Mouse (Mus musculus): ENCODE results near the gene Bhlha9. TPM values are rescaled to one million over a fixed set of nuclear protein-coding genes. Genes with fewer than 3 reads are reported as not detected.
A peak's percentile ranks its signal among the peaks of the same experiment; 100 is the strongest.
"Not testable (repeated sequence)": the region's sequence is repeated elsewhere in the genome, so short reads cannot be mapped to it uniquely, and the experiment has no call there.

Gene Bhlha9
- polyA plus RNA-seq, 1 experiment from 2014 or later = 0.30 TPM

DNA sequence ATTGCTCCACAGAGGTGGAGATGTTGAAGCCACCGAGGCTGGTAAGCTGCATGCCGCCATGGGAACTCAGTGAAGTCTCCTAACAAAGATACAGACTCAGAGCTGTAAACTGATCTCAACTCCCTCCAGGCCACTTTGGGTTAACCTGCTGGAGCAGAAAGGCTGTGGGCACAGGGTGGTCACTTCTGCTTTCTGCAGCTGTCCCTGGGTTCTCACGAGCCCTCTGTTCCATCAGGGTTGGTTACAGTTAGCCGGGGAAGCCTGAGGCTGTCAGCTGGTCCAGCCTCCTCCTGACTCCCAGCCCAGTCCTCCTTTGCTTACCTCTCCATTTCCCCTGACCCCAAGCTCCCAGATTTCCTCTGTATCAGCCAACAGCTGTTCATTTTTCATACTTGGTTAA lies 4.5 kb upstream of the Bhlha9 start:
- no peak overlapping the region for H3K4me3 ChIP-seq (replicated peaks)
- no peak; the same call in 1 of the 2 replicates for ATAC-seq (replicated peaks; ENCODE audit: low FRiP score)
- no peak overlapping the region for H3K9ac ChIP-seq
- no peaks in the 10 kb centered on the region for H3K36me3 ChIP-seq
- H3K9me3 ChIP-seq (replicated peaks) = no peaks in the 10 kb centered on the region
- H3K27ac ChIP-seq = no peak overlapping the region
- no peak overlapping the region for H3K4me2 ChIP-seq
- 16% methylated on average over 4 of the region's 4 CpGs for WGBS
- peaks cover 27% of the 10 kb centered on the region for H3K4me1 ChIP-seq
- peaks cover 91% of the 10 kb centered on the region for H3K27me3 ChIP-seq

- 3% methylated on average over 64 of the region's 64 CpGs for WGBS
- Histone ChIP-seq H3K4me2 (peak overlapping the region; percentile 83), H3K4me1 (peaks cover 18% of the 10 kb centered on the region), H3K36me3 (no peaks in the 10 kb centered on the region), H3K9me3 (replicated peaks) (no peaks in the 10 kb centered on the region), H3K27ac (no peak overlapping the region), H3K9ac (peak overlapping the region; percentile 42; the same call in 1 of the 2 replicates), H3K27me3 (peaks cover 82% of the 10 kb centered on the region), H3K4me3 (replicated peaks) (peak overlapping the region; percentile 46)
- ATAC-seq (replicated peaks; ENCODE audit: low FRiP score) = no peak
These were observed 503 bp downstream of the Bhlha9 start for GRCm38 (mm10) chr11:76672561-76673384.

GRCm38 (mm10) chr11:76674199-76674598 lies 1.9 kb downstream of the Bhlha9 start:
- H3K4me3 ChIP-seq (replicated peaks) = no peak overlapping the region
- H3K27ac ChIP-seq = no peak overlapping the region
- WGBS = 46% methylated on average over 8 of the region's 8 CpGs
- no peaks in the 10 kb centered on the region for H3K36me3 ChIP-seq
- H3K4me1 ChIP-seq = peaks cover 16% of the 10 kb centered on the region
- peaks cover 71% of the 10 kb centered on the region for H3K27me3 ChIP-seq
- no peak for ATAC-seq (replicated peaks; ENCODE audit: low FRiP score)
- H3K4me2 ChIP-seq = no peak overlapping the region
- no peak overlapping the region for H3K9ac ChIP-seq
- no peaks in the 10 kb centered on the region for H3K9me3 ChIP-seq (replicated peaks)

DNA sequence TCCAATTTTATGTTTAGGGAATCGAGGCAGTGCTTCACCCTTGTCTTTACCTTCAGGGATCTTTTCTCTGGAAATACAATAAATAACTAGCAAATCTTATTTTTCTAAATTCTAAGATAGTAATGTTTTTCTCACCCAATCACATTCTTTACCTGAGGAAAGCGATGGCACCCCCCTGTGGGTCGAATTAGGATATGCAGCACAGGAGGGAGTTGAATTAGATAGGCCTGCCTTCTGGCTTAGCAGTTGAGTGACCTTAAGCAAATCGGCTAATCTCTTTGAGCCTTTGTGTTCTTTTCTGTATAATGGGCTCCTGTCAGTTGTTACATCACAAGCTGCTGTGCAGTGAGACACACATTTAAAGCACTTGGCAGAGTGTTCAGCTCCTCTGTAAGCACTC lies 2.4 kb downstream of the Bhlha9 start:
- H3K9ac ChIP-seq = no peak overlapping the region
- no peaks in the 10 kb centered on the region for H3K9me3 ChIP-seq (replicated peaks)
- no peak overlapping the region for H3K27ac ChIP-seq
- H3K27me3 ChIP-seq = peaks cover 70% of the 10 kb centered on the region
- 42% methylated on average over 4 of the region's 4 CpGs for WGBS
- H3K4me3 ChIP-seq (replicated peaks) = no peak overlapping the region
- ATAC-seq (replicated peaks; ENCODE audit: low FRiP score) = no peak
- no peaks in the 10 kb centered on the region for H3K36me3 ChIP-seq
- H3K4me1 ChIP-seq = peaks cover 16% of the 10 kb centered on the region
- no peak overlapping the region for H3K4me2 ChIP-seq

DNA sequence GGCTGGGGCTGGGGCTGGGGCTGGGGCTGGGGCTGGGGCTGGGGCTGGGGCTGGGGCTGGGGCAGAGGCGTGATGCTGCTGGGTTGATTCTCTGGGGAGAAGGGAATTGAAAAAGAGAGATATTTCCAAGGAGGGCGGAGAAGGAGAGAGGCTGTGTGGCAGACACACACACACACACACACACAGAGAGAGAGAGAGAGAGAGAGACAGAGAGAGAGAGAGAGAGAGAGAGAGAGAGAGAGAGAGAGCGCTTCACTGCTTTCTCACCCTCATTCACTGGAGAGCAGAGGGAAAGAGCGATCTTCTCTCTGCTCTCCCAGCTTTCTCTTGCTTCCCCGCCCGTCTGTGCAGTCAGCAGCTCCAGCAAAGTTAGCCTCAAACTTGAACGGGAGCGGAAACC lies 7.2 kb downstream of the Bhlha9 start, which contains the start of gene Trarg1:
Trarg1 (plus strand) TSS at position 301 of the 400 bp plus-strand sequence.
- peaks cover 21% of the 10 kb centered on the region for H3K27me3 ChIP-seq
- 0 out of 2 replicates have a peak within 1 kb of the TSS, but pooled peaks have one; percentile 12 for H3K4me2 ChIP-seq
- H3K4me1 ChIP-seq; H3K9ac ChIP-seq; H3K9me3 ChIP-seq (replicated peaks); H3K36me3 ChIP-seq; H3K4me3 ChIP-seq (replicated peaks); ATAC-seq (replicated peaks; ENCODE audit: low FRiP score); H3K27ac ChIP-seq: not testable (repeated sequence)
- 38% methylated on average over 8 of the region's 8 CpGs for WGBS

DNA sequence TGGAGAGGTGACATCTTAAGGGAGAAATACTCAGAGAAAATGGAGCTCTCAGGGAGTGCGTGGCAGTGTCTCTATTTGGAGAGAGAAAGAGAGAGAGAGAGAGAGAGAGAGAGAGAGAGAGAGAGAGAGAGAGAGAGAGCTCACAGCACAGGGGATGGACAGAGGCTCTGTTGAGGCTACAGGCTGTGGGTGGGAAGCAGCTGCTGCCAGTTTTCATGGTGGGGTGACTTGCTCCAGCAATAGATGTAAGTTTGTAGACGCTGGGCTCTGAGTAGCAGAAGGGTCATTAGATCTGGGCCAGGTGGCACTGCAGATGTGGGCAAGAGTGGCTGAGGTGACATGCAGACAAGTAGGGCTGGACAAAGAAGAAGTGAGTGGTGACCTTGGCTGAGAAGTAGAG lies 13.3 kb downstream of the Bhlha9 start:
- no peaks in the 10 kb centered on the region for H3K27me3 ChIP-seq
- WGBS = 63% methylated on average over 2 of the region's 2 CpGs
- no peak overlapping the region for H3K9ac ChIP-seq
- no peaks in the 10 kb centered on the region for H3K36me3 ChIP-seq
- H3K4me2 ChIP-seq = no peak overlapping the region
- no peak overlapping the region for H3K4me3 ChIP-seq (replicated peaks)
- no peaks in the 10 kb centered on the region for H3K4me1 ChIP-seq
- no peaks in the 10 kb centered on the region for H3K9me3 ChIP-seq (replicated peaks)
- H3K27ac ChIP-seq = no peak overlapping the region
- no peak for ATAC-seq (replicated peaks; ENCODE audit: low FRiP score)

DNA sequence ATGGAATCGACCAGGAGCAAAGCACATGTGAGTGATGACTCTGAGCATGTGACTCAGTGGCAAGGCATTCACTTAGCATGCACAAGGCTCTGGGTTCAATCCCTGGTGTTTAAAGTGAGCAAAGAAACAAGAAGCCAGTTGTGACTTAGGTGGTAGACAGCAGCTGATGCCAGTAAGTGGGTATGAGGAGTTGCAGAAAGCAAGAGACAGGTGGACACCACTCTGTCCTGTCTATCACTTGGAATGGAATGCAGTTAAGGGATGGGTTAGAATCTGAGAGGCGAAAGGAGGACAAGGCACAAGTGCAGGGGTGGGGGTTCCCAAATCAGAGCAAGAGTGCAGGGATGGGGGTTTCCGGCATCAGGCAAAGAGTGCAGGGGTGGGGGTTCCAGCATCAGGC lies 19.8 kb downstream of the Bhlha9 start:
- Histone ChIP-seq H3K27me3 (no peaks in the 10 kb centered on the region), H3K4me2 (no peak overlapping the region), H3K9me3 (replicated peaks) (no peaks in the 10 kb centered on the region), H3K9ac (no peak overlapping the region), H3K36me3 (no peaks in the 10 kb centered on the region), H3K27ac (no peak overlapping the region), H3K4me3 (replicated peaks) (no peak overlapping the region), H3K4me1 (no peaks in the 10 kb centered on the region)
- WGBS = 82% methylated on average over 3 of the region's 3 CpGs
- ATAC-seq (replicated peaks; ENCODE audit: low FRiP score) = no peak

DNA sequence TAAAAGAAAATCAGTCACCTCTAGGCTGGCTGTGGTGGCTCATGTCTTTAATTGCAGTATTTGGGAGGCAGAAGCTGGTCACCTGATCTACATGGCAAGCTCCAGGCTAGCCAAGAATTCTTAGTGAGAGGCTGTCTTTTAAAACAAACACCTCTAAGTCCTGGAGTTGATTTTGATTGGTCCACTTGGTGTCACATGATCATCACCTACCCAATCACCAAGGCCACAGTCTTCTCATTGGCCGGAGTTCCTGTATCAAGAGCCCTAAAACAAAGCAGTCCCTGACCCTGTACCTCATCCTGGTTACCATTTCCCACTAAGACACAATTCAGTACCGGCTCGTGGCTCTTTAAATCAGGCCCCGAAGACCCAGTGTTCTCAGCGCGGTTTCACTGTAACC lies 23.5 kb downstream of the Bhlha9 start:
- Histone ChIP-seq H3K4me1 (no peaks in the 10 kb centered on the region), H3K36me3 (no peaks in the 10 kb centered on the region), H3K4me2 (no peak overlapping the region), H3K4me3 (replicated peaks) (no peak overlapping the region), H3K9me3 (replicated peaks) (no peaks in the 10 kb centered on the region), H3K9ac (no peak overlapping the region), H3K27ac (no peak overlapping the region), H3K27me3 (no peaks in the 10 kb centered on the region)
- no peak for ATAC-seq (replicated peaks; ENCODE audit: low FRiP score)
- WGBS = 72% methylated on average over 6 of the region's 6 CpGs

DNA sequence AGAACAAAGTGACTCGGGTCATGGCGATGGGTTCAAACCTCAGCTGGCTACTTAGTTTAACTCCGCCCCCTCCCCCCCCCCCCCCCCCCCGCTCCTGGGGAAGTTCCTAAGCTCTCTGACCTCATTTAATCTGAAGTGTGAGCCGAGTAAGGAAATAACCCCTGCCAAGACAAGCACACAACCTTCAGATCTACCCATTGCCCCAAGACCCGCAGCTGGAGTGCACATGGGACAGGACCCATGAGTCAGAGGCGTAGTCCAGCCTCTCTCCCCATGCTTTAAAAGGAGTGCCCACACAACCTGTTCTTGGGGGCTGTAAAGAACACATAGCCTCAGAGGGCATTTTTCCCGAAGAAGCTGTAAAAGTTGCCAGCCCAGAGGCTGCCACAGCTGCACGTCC lies 27.4 kb downstream of the Bhlha9 start:
- Histone ChIP-seq H3K36me3 (no peaks in the 10 kb centered on the region), H3K4me1 (no peaks in the 10 kb centered on the region), H3K4me2 (0 out of 2 replicates have a peak overlapping the region, but pooled peaks have one; percentile 2), H3K9ac (no peak overlapping the region), H3K27me3 (no peaks in the 10 kb centered on the region), H3K4me3 (replicated peaks) (no peak overlapping the region), H3K27ac (no peak overlapping the region), H3K9me3 (replicated peaks) (no peaks in the 10 kb centered on the region)
- 60% methylated on average over 7 of the region's 9 CpGs for WGBS
- ATAC-seq (replicated peaks; ENCODE audit: low FRiP score) = no peak

GRCm38 (mm10) chr11:76707656-76708055 lies 35.4 kb downstream of the Bhlha9 start:
- Histone ChIP-seq H3K9me3 (replicated peaks) (no peaks in the 10 kb centered on the region), H3K4me3 (replicated peaks) (no peak overlapping the region), H3K4me1 (peaks cover 15% of the 10 kb centered on the region), H3K9ac (no peak overlapping the region), H3K27ac (no peak overlapping the region), H3K4me2 (no peak overlapping the region), H3K36me3 (no peaks in the 10 kb centered on the region), H3K27me3 (no peaks in the 10 kb centered on the region)
- WGBS = 89% methylated on average over 3 of the region's 3 CpGs
- ATAC-seq (replicated peaks; ENCODE audit: low FRiP score) = no peak

DNA sequence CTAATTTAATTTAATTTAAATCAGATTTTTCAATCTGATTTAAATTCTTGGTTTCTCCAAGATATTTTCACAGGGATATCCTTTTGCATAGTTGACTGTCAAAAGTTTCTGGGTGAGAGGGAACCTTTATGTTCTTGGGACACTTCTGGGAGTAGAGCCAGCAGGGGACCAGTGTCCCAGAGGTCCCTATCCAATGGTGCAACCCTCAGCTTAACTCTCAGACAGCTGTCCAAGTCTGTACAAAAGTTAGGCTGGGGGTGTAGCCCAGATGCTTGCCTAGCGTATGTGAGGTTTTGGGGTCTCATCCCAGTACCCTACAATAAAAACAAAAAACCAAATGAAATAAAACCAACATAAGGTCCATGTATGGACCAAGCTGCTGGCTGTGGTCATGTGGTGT lies 35.8 kb downstream of the Bhlha9 start:
- Histone ChIP-seq H3K9me3 (replicated peaks) (no peaks in the 10 kb centered on the region), H3K4me3 (replicated peaks) (no peak overlapping the region), H3K4me2 (no peak overlapping the region), H3K4me1 (peaks cover 15% of the 10 kb centered on the region), H3K27ac (no peak overlapping the region), H3K36me3 (no peaks in the 10 kb centered on the region), H3K9ac (no peak overlapping the region), H3K27me3 (no peaks in the 10 kb centered on the region)
- ATAC-seq (replicated peaks; ENCODE audit: low FRiP score) = no peak
- WGBS = 83% methylated on average over 1 of the region's 1 CpGs

- Histone ChIP-seq H3K4me2 (no peak overlapping the region), H3K4me1 (peaks cover 15% of the 10 kb centered on the region), H3K4me3 (replicated peaks) (no peak overlapping the region), H3K36me3 (no peaks in the 10 kb centered on the region), H3K9ac (no peak overlapping the region), H3K27me3 (no peaks in the 10 kb centered on the region), H3K27ac (no peak overlapping the region), H3K9me3 (replicated peaks) (no peaks in the 10 kb centered on the region)
- 33% methylated on average over 1 of the region's 1 CpGs for WGBS
- ATAC-seq (replicated peaks; ENCODE audit: low FRiP score) = no peak
These were observed 36.6 kb downstream of the Bhlha9 start for GRCm38 (mm10) chr11:76708881-76709280.

Data from kidney, embryonic 15.5 days (tissue).